Mouse (Mus musculus) left cerebral cortex, postnatal 36 days (tissue): ENCODE data around the gene Lpar6. TPM values are rescaled to one million over a fixed set of nuclear protein-coding genes. Genes with fewer than 3 reads are reported as not detected.

Experiments used
- DNase-seq, 2 experiments: peaks; one replicate each; pipeline ENCODE4 v3.0.0; 2021 to 2022; ENCODE audit warnings: low spot score in 2 of 2, mixed read lengths in 1 of 2
- intact Hi-C: fragments of 180-260 bp; cut with DNase I; formaldehyde crosslinking; loops from one replicate; pipeline ENCODE4 v1.15.1; 2025
- microRNA-seq: library from miRNA; unstranded; fragments of <30 nt; microRNA quantifications from one replicate; pipeline ENCODE4 v1.2.0, GENCODE M21; 2022
- total RNA-seq, 2 experiments: library from RNA; stranded (reverse); gene quantifications; 2 replicates each; pipeline ENCODE4 v1.2.3; 2021

Gene Lpar6
- total RNA-seq, 2 experiments from 2014 or later = 1.3 to 1.6 TPM

GRCm38 (mm10) chr14:73253453-73254251 is 16.0 kb downstream of the Lpar6 start:
- intact Hi-C loops = no loop called here
- DNase-seq = no peak

- intact Hi-C loops = no loop called here
- DNase-seq = no peak
These were observed 16.7 kb downstream of the Lpar6 start for GRCm38 (mm10) chr14:73254412-73254811.

DNA sequence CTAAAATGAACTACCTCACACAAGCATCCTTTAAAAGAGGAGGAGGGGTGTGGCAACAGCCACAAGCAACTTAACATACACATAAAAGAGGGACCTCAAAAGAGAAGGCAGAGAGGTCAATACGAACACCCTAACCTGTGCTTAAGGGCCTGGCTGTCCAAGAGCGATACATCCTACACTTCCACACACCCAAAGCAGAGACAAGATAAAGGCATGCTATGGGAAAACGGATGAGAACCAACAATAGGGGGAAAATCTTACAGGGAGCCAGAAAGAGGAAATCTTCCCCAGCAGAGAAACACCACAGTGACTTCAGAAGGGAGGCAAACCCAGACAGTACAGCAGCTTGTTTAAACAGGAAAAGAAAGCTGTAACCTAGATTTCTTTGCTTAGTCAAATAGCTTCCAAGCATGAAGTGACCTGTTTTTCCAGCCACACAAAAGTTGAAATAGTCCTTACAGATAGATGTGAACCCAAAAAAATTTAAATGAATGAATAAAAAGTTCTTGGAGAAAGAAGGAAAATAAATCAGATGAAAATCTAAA is 17.8 kb downstream of the Lpar6 start:
- no peak for DNase-seq
- intact Hi-C loops = no loop called here

GRCm38 (mm10) chr14:73257348-73257747 is 19.7 kb downstream of the Lpar6 start:
- intact Hi-C loops = no loop called here
- DNase-seq = no peak

DNA sequence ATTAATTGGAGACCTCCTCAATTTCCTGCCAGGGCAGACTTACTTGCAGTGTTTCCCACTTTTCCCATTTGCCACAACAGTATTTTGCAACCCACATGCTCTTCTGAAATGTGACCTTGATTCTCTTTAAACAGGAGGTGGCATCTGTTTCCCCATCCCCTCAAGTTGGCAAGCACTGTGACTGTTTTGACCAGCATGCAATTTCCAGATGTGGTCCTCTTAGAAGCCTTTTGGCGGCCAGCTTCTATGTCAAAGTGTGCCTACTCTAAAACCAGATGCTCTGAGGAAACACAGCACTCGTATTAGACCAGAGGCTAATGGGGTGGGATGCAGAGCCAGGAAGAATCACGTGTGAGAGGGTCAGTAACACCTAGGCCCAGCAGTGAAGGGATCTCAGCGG is 20.5 kb downstream of the Lpar6 start:
- intact Hi-C loops = no loop called here
- no peak for DNase-seq

DNA sequence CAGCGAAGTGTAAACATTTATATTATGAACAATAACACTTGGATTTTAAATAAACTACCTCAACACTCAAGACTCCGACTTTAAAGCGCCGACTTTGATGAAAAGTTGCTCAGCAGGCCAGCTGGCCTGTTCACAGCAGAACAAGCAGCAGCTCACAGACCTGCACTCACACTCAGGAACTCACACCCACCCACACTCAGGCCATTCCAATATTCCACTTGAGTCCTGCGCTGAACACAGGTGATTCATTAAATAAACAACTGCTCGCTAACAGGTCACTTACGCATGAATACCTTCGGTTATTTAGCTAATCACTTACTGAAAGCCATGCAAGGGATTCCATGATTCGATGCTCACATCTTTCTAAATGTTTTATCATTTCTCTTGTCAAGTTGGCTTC is 24.5 kb downstream of the Lpar6 start:
- DNase-seq = no peak
- intact Hi-C loops = no loop called here

GRCm38 (mm10) chr14:73266166-73266565 is 28.5 kb downstream of the Lpar6 start:
- intact Hi-C loops = no loop called here

GRCm38 (mm10) chr14:73271807-73272206 is 34.1 kb downstream of the Lpar6 start:
- DNase-seq = no peak
- intact Hi-C loops = no loop called here

More at GRCm38 (mm10) chr14:73266166-73266565, 28.5 kb downstream of the Lpar6 start:
- DNase-seq = no peak

DNA sequence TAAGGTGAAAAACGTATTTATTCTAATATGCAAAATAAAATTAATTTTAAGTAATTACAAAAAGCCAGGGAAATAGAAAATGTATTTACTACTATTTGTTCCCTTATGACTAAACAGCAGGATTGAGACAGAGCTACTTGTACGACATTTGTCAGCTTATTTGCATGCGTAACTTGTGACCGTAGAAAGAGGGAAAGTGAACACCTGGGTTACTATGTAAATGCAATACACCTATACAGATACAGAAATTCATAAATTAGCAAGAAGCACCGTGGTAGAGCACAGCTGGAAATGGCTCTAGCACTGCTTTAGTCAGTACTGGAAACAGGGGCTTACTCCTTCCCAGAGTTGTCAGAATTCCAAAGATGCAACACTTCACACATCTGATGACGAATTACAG is 41.4 kb downstream of the Lpar6 start:
- no peak for DNase-seq
- intact Hi-C loops = no loop called here

- DNase-seq = no peak
- intact Hi-C loops = loop anchor here (5.0 kb wide), 1 partner anchor 174 kb away; no protein-coding TSS in a partner anchor
These were observed 43.3 kb downstream of the Lpar6 start for GRCm38 (mm10) chr14:73280996-73281395.

GRCm38 (mm10) chr14:73289915-73290314 is 52.2 kb downstream of the Lpar6 start:
- DNase-seq = no peak
- intact Hi-C loops = no loop called here

DNA sequence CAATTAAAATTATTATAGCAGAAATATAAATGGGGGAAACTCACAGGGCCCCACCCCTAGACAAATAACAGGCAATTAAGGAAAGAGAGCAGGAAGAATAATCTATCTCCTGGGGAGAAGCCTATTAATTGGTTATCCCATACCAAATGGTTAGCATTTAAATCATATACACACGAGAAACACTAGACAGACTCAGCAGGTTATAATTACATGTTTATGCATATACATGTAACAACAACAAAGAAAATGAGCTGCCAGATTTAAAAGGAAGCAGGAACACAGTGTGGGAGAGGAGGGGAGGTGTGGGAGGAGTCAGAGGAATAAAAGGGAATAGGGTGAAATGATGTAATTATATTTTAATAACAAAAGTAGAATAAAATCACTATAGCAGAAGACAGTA is 54.7 kb downstream of the Lpar6 start:
- DNase-seq = no peak
- intact Hi-C loops = no loop called here

Small RNA genes within 50 kb of the gene (microRNA-seq; reads per million reads assigned to microRNA genes)
- not detected for gene Mir687

Other genes with a start within 250 kb of the Lpar6 start
- 1 to 10 TPM in 1 of 2 experiments, under 1 TPM in 1; 0.57 to 1.5 TPM for gene Cysltr2, start 188.8 kb upstream of the Lpar6 start, total RNA-seq
- 10 to 100 TPM; 18.4 to 22.9 TPM for gene Rcbtb2, start 114.9 kb upstream of the Lpar6 start, total RNA-seq
- 10 to 100 TPM; 27.4 to 33.2 TPM for gene Rb1, start 87.9 kb downstream of the Lpar6 start, total RNA-seq
- gene Itm2b, start 147.4 kb downstream of the Lpar6 start, total RNA-seq = 100 to 1,000 TPM; 725 to 789 TPM